Mouse (Mus musculus) liver, embryonic 14.5 days (tissue): Measurements from ENCODE around the gene Cul7. TPM values are rescaled to one million over a fixed set of nuclear protein-coding genes. Genes with fewer than 3 reads are reported as not detected.
A peak's percentile ranks its signal among the peaks of the same experiment; 100 is the strongest.

ENCODE experiments used
- ATAC-seq: fragments of 200-750 bp; cut with Nextera tagmentation; 2 replicates; pipeline ENCODE4 v1.8.0; 2017; ENCODE audit warnings: moderate number of reproducible peaks, mild to moderate bottlenecking, moderate library complexity; ENCODE audit not compliant: insufficient read depth
- DNase-seq, 3 experiments: peaks; one replicate each; pipeline ENCODE4 v3.0.0-alpha.2; 2012 to 2013; ENCODE audit warnings: low read depth in 3 of 3, low spot score in 3 of 3
- H3K27ac ChIP-seq: fragments of 300-500 bp; sonication (generic); 2 replicates; pipeline ENCODE4 v1.5.1; 2014; ENCODE audit warnings: moderate library complexity, mild to moderate bottlenecking, control low read depth, inconsistent platforms
- H3K27me3 ChIP-seq: fragments of 300-500 bp; sonication (generic); 2 replicates; pipeline ENCODE4 v1.6.1; 2014; ENCODE audit warnings: mild to moderate bottlenecking, low read length, moderate library complexity; ENCODE audit not compliant: control insufficient read depth, insufficient read depth
- H3K36me3 ChIP-seq: fragments of 300-500 bp; sonication (generic); replicated peaks from 2 replicates; pipeline ENCODE4 v1.6.1; 2014; ENCODE audit warnings: low read depth; ENCODE audit not compliant: control insufficient read depth, insufficient read depth
- H3K4me1 ChIP-seq, 2 experiments: fragments of 200-500 bp in 1 of 2; fragments of 300-500 bp in 1 of 2; sonication (generic) in 1 of 2; replicated peaks; 2 replicates each; pipeline ENCODE4 v1.6.1; 2012 to 2014; ENCODE audit warnings: antibody characterized with exemption in 1 of 2, inconsistent platforms in 1 of 2, low read length in 1 of 2; ENCODE audit not compliant: control insufficient read depth in 2 of 2, insufficient read depth in 2 of 2
- H3K4me2 ChIP-seq: fragments of 300-500 bp; sonication (generic); 2 replicates; pipeline ENCODE4 v1.6.1; 2014; ENCODE audit warnings: low read depth, mild to moderate bottlenecking, control low read depth, moderate library complexity
- H3K4me3 ChIP-seq, 2 experiments: fragments of 200-500 bp in 1 of 2; fragments of 300-500 bp in 1 of 2; sonication (generic) in 1 of 2; 2 replicates each; pipeline ENCODE4 v1.5.1; 2012 to 2014; ENCODE audit warnings: low read depth in 2 of 2, low read length in 2 of 2, mild to moderate bottlenecking in 2 of 2, control low read depth in 1 of 2, inconsistent platforms in 1 of 2, moderate library complexity in 1 of 2; ENCODE audit not compliant: insufficient read depth in 1 of 2
- H3K9ac ChIP-seq: fragments of 300-500 bp; sonication (generic); replicated peaks from 2 replicates; pipeline ENCODE4 v1.6.1; 2014; ENCODE audit warnings: mild to moderate bottlenecking, control low read depth, moderate library complexity
- H3K9me3 ChIP-seq: fragments of 300-500 bp; sonication (generic); 2 replicates; pipeline ENCODE4 v1.6.1; 2016; ENCODE audit warnings: low read length, mixed read lengths; ENCODE audit not compliant: control insufficient read depth
- CTCF ChIP-seq: IDR thresholded peaks from 2 replicates; pipeline ENCODE4 v1.5.1; 2016; ENCODE audit warnings: antibody characterized with exemption, low read depth, control low read depth
- EP300 ChIP-seq: IDR thresholded peaks from 2 replicates; pipeline ENCODE4 v1.6.1; 2016; ENCODE audit warnings: antibody characterized with exemption, low read depth
- WGBS: fragments of 180-500 bp; shearing (Covaris S2); extraction: QIAGEN DNeasy Blood & Tissue Kit; methylation state at CpG from one replicate; pipeline ENCODE4 v1.1.7; 2014; ENCODE audit not compliant: insufficient replicate concordance; 5-methylcytosine and 5-hydroxymethylcytosine counted together
- polyA plus RNA-seq, 2 experiments: library from polyadenylated mRNA; depleted of rRNA in 1 of 2; stranded (reverse) in 1 of 2; unstranded in 1 of 2; fragments of >200 nt; fragmentation: Nextera tagmentation in 1 of 2; extraction: Ambion mirVana in 1 of 2; gene quantifications; 2 replicates each; pipeline versions ENCODE4 v1.2.1 to v1.2.3; 2012 to 2014

Cul7 gene
- polyA plus RNA-seq, 2 experiments: 8.3 to 14.9 TPM

- Histone ChIP-seq H3K9ac (no peak overlapping the region), H3K36me3 (peaks cover 25% of the 10 kb centered on the region), H3K27ac (no peak overlapping the region), H3K4me2 (peak overlapping the region; percentile 88), H3K27me3 (no peaks in the 10 kb centered on the region), H3K9me3 (no peaks in the 10 kb centered on the region), H3K4me3 (no peak overlapping the region), H3K4me1 (peaks cover 19 to 24% of the 10 kb centered on the region in 2 experiments)
- DNase-seq (no peak), ATAC-seq (no peak)
- TF ChIP-seq CTCF: no peak
- TF ChIP-seq EP300: no peak
- 68% methylated on average over 9 of the region's 9 CpGs for WGBS
Measured at GRCm38 (mm10) chr17:46678911-46679310, 28.8 kb downstream of the Cul7 start.

GRCm38 (mm10) chr17:46679843-46680759, 30.0 kb downstream of the Cul7 start:
- H3K36me3 ChIP-seq: peaks cover 29% of the 10 kb centered on the region
- TF ChIP-seq CTCF (peak; percentile 51), EP300 (no peak)
- under 1% methylated on average over 34 of the region's 34 CpGs for WGBS
- H3K4me2 ChIP-seq: peak overlapping the region; percentile 88
- DNase-seq: peak in 1 of 3 experiments; percentile 40
- H3K27me3 ChIP-seq: no peaks in the 10 kb centered on the region
- peak overlapping the region; percentile 65 to 69 for H3K4me3 ChIP-seq
- H3K9me3 ChIP-seq: no peaks in the 10 kb centered on the region
- H3K9ac ChIP-seq: peak overlapping the region; percentile 76
- H3K4me1 ChIP-seq: peaks cover 14 to 19% of the 10 kb centered on the region in 2 experiments
- ATAC-seq: peak; percentile 0; the same call in 1 of the 2 replicates
- H3K27ac ChIP-seq: peak overlapping the region; percentile 19

GRCm38 (mm10) chr17:46680760-46681373, 30.7 kb downstream of the Cul7 start, which contains the start of gene Klhdc3:
Klhdc3 (minus strand) TSS chr17:46680914.
- no peaks in the 10 kb centered on the region for H3K9me3 ChIP-seq
- H3K4me2 ChIP-seq: peak within 1 kb of the TSS; percentile 88
- peaks cover 14 to 19% of the 10 kb centered on the region in 2 experiments for H3K4me1 ChIP-seq
- peak; percentile 95 for ATAC-seq
- peaks cover 25% of the 10 kb centered on the region for H3K36me3 ChIP-seq
- no peaks in the 10 kb centered on the region for H3K27me3 ChIP-seq
- H3K27ac ChIP-seq: peak within 1 kb of the TSS; percentile 19
- TF ChIP-seq EP300: no peak
- peak; percentile 11; the same call in 1 of the 2 replicates for TF ChIP-seq CTCF
- peak within 1 kb of the TSS; percentile 76 for H3K9ac ChIP-seq
- DNase-seq: peak; percentile 97 to 99 (median 99)
- under 1% methylated on average over 49 of the region's 49 CpGs for WGBS
- H3K4me3 ChIP-seq: peak within 1 kb of the TSS; percentile 65 to 73

GRCm38 (mm10) chr17:46681466-46682118, 31.5 kb downstream of the Cul7 start:
- Histone ChIP-seq H3K27ac (no peak overlapping the region; the same call in 1 of the 2 replicates), H3K4me1 (peaks cover 14 to 19% of the 10 kb centered on the region in 2 experiments), H3K36me3 (peaks cover 21% of the 10 kb centered on the region), H3K9me3 (no peaks in the 10 kb centered on the region), H3K4me3 (peak overlapping the region; percentile 65 to 73), H3K4me2 (peak overlapping the region; percentile 82), H3K27me3 (no peaks in the 10 kb centered on the region), H3K9ac (peak overlapping the region; percentile 76)
- ATAC-seq (no peak), DNase-seq (no peak)
- WGBS: 24% methylated on average over 12 of the region's 12 CpGs
- TF ChIP-seq EP300 (no peak), CTCF (no peak)
